Mouse (Mus musculus) erythroblast, embryonic 14.5 days (primary cell): ENCODE data around the gene Serping1.

ENCODE experiments used
- GATA1 ChIP-seq: IDR thresholded peaks from 2 replicates; pipeline ENCODE4 v1.6.1; 2012; ENCODE audit warnings: low read length, inconsistent platforms, mixed read lengths
- TAL1 ChIP-seq: IDR thresholded peaks from 3 replicates; pipeline ENCODE4 v1.6.1; 2012; ENCODE audit warnings: low read length, inconsistent platforms, mixed read lengths

DNA sequence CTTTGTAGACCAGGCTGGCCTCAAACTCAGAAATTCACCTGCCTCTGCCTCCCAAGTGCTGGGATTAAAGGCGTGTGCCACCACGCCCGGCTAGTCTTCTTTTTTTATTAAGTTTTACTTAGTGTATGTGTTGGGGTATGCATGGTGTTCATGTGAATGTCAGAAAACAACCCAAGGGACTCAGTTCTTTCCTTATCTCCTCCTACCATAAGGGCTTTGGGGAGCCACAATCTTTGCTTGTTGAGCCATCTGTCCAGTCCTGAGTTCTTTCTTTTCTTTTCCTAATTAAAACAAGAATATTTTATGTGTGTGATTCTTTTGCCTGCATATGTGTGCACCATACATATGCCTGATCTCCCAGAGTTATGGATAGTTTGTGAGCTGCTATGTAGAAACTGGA is 17.9 kb upstream of the Serping1 start:
- TF ChIP-seq GATA1 (peak; percentile 68), TAL1 (peak; percentile 71)
